Mouse (Mus musculus) intestine, embryonic 14.5 days (tissue): ENCODE data around the gene Kndc1. TPM values are rescaled to one million over a fixed set of nuclear protein-coding genes. Genes with fewer than 3 reads are reported as not detected.

Experiments
- ATAC-seq: fragments of 200-750 bp; cut with Nextera tagmentation; replicated peaks from 2 replicates; pipeline ENCODE4 v1.8.0; 2017; ENCODE audit warnings: low read depth, moderate number of reproducible peaks, moderate TSS enrichment, moderate library complexity; ENCODE audit not compliant: low FRiP score, low TSS enrichment
- DNase-seq: peaks from one replicate; pipeline ENCODE4 v3.0.0-alpha.2; 2018; ENCODE audit warnings: low spot score
- H3K27ac ChIP-seq: fragments of 300-500 bp; sonication (generic); 2 replicates; pipeline ENCODE4 v1.5.1; 2014; ENCODE audit warnings: low read depth, mild to moderate bottlenecking, control low read depth
- H3K27me3 ChIP-seq: fragments of 300-500 bp; sonication (generic); replicated peaks from 2 replicates; pipeline ENCODE4 v1.6.1; 2014; ENCODE audit warnings: low read length, control low read depth; ENCODE audit not compliant: control insufficient read depth, insufficient read depth
- H3K36me3 ChIP-seq: fragments of 300-500 bp; sonication (generic); 2 replicates; pipeline ENCODE4 v1.6.1; 2014; ENCODE audit warnings: low read length, control low read depth; ENCODE audit not compliant: control insufficient read depth, insufficient read depth
- H3K4me1 ChIP-seq: fragments of 300-500 bp; sonication (generic); replicated peaks from 2 replicates; pipeline ENCODE4 v1.6.1; 2014; ENCODE audit warnings: low read length, control low read depth, mixed read lengths; ENCODE audit not compliant: control insufficient read depth, insufficient read depth
- H3K4me2 ChIP-seq: fragments of 300-500 bp; sonication (generic); 2 replicates; pipeline ENCODE4 v1.6.1; 2014; ENCODE audit warnings: low read length
- H3K4me3 ChIP-seq: fragments of 300-500 bp; sonication (generic); 2 replicates; pipeline ENCODE4 v1.5.1; 2014; ENCODE audit warnings: low read depth, low read length, control low read depth, mixed read lengths
- H3K9ac ChIP-seq: fragments of 300-500 bp; sonication (generic); 2 replicates; pipeline ENCODE4 v1.6.1; 2014; ENCODE audit warnings: mild to moderate bottlenecking, low read length
- H3K9me3 ChIP-seq: fragments of 300-500 bp; sonication (generic); 2 replicates; pipeline ENCODE4 v1.6.1; 2016; ENCODE audit warnings: low read length, control low read depth; ENCODE audit not compliant: control insufficient read depth
- WGBS: fragments of 180-500 bp; shearing (Covaris S2); extraction: QIAGEN DNeasy Blood & Tissue Kit; methylation state at CpG from one replicate; pipeline ENCODE4 v1.1.7; 2014; 5-methylcytosine and 5-hydroxymethylcytosine counted together
- polyA plus RNA-seq: library from polyadenylated mRNA; unstranded; fragments of >200 nt; fragmentation: Nextera tagmentation; extraction: Ambion mirVana; gene quantifications from 2 replicates; pipeline ENCODE4 v1.2.1, GENCODE M21; 2014

Gene Kndc1
- polyA plus RNA-seq, 1 experiment from 2014 or later: 0.20 TPM

- H3K4me3 ChIP-seq: no peak overlapping the region
- no peaks in the 10 kb centered on the region for H3K9me3 ChIP-seq
- peaks cover 12% of the 10 kb centered on the region for H3K27me3 ChIP-seq
- WGBS: 46% methylated on average over 11 of the region's 11 CpGs
- peaks cover 17% of the 10 kb centered on the region for H3K4me1 ChIP-seq
- H3K27ac ChIP-seq: no peak overlapping the region
- DNase-seq: no peak
- H3K36me3 ChIP-seq: no peaks in the 10 kb centered on the region
- no peak overlapping the region for H3K4me2 ChIP-seq
- no peak for ATAC-seq
- H3K9ac ChIP-seq: no peak overlapping the region
Measured at GRCm38 (mm10) chr7:139910204-139910835, 15.8 kb downstream of the Kndc1 start.

GRCm38 (mm10) chr7:139914141-139915047 lies 19.9 kb downstream of the Kndc1 start:
- H3K36me3 ChIP-seq: no peaks in the 10 kb centered on the region
- ATAC-seq (peak; percentile 74; the same call in 1 of the 2 replicates), DNase-seq (no peak)
- peaks cover 15% of the 10 kb centered on the region for H3K4me1 ChIP-seq
- H3K9ac ChIP-seq: no peak overlapping the region
- peaks cover 12% of the 10 kb centered on the region for H3K27me3 ChIP-seq
- WGBS: 12% methylated on average over 29 of the region's 29 CpGs
- peak overlapping the region; percentile 40 for H3K4me3 ChIP-seq
- H3K27ac ChIP-seq: no peak overlapping the region
- peak overlapping the region; percentile 55 for H3K4me2 ChIP-seq
- H3K9me3 ChIP-seq: no peaks in the 10 kb centered on the region

GRCm38 (mm10) chr7:139915646-139916257 lies 21.3 kb downstream of the Kndc1 start:
- H3K4me3 ChIP-seq: peak overlapping the region; percentile 6; the same call in 1 of the 2 replicates
- 7% methylated on average over 14 of the region's 14 CpGs for WGBS
- no peak overlapping the region for H3K27ac ChIP-seq
- H3K4me2 ChIP-seq: peak overlapping the region; percentile 20; the same call in 1 of the 2 replicates
- peak; percentile 52 for DNase-seq
- H3K27me3 ChIP-seq: peaks cover 12% of the 10 kb centered on the region
- no peaks in the 10 kb centered on the region for H3K9me3 ChIP-seq
- H3K36me3 ChIP-seq: no peaks in the 10 kb centered on the region
- peaks cover 9% of the 10 kb centered on the region; the same call in 1 of the 2 replicates for H3K4me1 ChIP-seq
- ATAC-seq: no peak
- H3K9ac ChIP-seq: no peak overlapping the region

DNA sequence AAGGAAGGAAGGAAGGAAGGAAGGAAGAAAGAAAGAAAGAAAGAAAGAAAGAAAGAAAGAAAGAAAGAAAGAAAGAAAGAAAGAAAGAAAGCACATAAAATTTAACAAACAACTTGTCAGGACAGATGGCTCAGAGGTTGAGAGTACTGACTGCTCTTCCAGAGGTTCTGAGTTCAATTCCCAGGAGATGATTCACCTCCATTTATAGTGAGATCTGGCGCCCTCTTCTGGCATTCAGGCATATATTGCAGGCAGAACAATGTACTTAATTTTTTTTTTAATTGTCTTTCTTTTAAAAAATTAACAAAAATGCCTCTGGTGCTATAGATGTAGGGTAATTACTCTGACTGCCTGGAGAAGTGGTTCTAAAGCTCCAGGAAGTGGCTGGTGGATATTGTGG lies 21.8 kb downstream of the Kndc1 start:
- Histone ChIP-seq H3K9me3 (no peaks in the 10 kb centered on the region), H3K4me1 (peaks cover 9% of the 10 kb centered on the region; the same call in 1 of the 2 replicates), H3K4me2 (no peak overlapping the region), H3K4me3 (no peak overlapping the region), H3K27me3 (peaks cover 12% of the 10 kb centered on the region), H3K9ac (no peak overlapping the region), H3K27ac (no peak overlapping the region), H3K36me3 (no peaks in the 10 kb centered on the region)
- ATAC-seq: no peak
- DNase-seq: no peak
- 0% methylated on average over 1 of the region's 1 CpGs for WGBS

DNA sequence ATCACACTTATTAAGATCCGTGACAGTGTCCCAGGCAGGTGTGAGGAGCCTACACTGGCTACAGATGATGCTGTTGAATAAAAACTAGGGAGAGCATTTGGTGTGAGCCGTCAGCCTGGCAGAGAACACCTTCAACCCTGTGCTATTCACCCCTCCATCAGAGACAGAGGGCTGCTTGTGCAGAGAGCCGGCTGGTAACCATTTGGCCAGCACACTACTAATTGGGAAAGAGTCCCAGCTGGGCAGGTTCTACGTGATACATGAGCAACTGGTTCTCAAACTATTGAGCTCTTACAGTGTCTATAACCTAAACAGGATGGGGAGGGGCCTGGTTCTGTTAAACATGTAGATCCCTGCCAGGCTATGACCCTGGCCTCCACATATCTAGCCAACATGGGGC lies 23.8 kb downstream of the Kndc1 start:
- H3K36me3 ChIP-seq: no peaks in the 10 kb centered on the region
- WGBS: 63% methylated on average over 4 of the region's 4 CpGs
- no peak overlapping the region for H3K9ac ChIP-seq
- DNase-seq (no peak), ATAC-seq (no peak)
- no peaks in the 10 kb centered on the region for H3K9me3 ChIP-seq
- H3K4me1 ChIP-seq: peaks cover 9% of the 10 kb centered on the region; the same call in 1 of the 2 replicates
- H3K4me2 ChIP-seq: no peak overlapping the region
- no peak overlapping the region for H3K4me3 ChIP-seq
- H3K27ac ChIP-seq: no peak overlapping the region
- peaks cover 10% of the 10 kb centered on the region for H3K27me3 ChIP-seq

- H3K4me2 ChIP-seq: no peak overlapping the region
- no peaks in the 10 kb centered on the region for H3K9me3 ChIP-seq
- no peaks in the 10 kb centered on the region for H3K4me1 ChIP-seq
- no peak for ATAC-seq
- H3K4me3 ChIP-seq: no peak overlapping the region
- H3K9ac ChIP-seq: no peak overlapping the region
- 19% methylated on average over 11 of the region's 11 CpGs for WGBS
- H3K27ac ChIP-seq: no peak overlapping the region
- DNase-seq: peak; percentile 74
- H3K27me3 ChIP-seq: no peaks in the 10 kb centered on the region
- H3K36me3 ChIP-seq: no peaks in the 10 kb centered on the region
Measured at GRCm38 (mm10) chr7:139930732-139931131, 36.2 kb downstream of the Kndc1 start.

- peaks cover 6% of the 10 kb centered on the region; the same call in 1 of the 2 replicates for H3K27me3 ChIP-seq
- no peak overlapping the region for H3K27ac ChIP-seq
- no peak overlapping the region for H3K4me3 ChIP-seq
- H3K4me1 ChIP-seq: no peaks in the 10 kb centered on the region
- no peaks in the 10 kb centered on the region for H3K36me3 ChIP-seq
- 81% methylated on average over 10 of the region's 10 CpGs for WGBS
- no peak overlapping the region for H3K9ac ChIP-seq
- H3K9me3 ChIP-seq: no peaks in the 10 kb centered on the region
- ATAC-seq (no peak), DNase-seq (no peak)
- H3K4me2 ChIP-seq: no peak overlapping the region
Measured at GRCm38 (mm10) chr7:139936705-139937104, 42.2 kb downstream of the Kndc1 start.

DNA sequence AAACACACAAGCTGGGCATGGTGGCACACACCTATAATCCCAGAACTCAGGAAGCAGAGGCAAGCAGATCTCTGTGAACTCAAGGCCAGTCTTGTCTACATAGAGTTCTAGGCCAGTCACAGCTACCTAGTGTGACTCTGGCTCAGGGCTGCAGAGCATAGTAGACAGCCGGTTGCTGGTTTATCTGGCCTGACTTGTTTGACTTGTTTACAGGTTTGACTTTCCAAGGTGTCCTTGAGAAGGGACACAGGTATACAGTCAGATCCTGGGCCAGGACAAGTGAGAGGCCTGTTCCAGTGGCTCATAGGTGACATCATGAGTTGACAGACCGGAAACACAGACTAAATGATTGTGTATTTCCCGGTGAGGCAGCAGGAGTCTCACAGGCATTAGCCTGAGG lies 42.6 kb downstream of the Kndc1 start:
- 67% methylated on average over 3 of the region's 3 CpGs for WGBS
- Histone ChIP-seq H3K27ac (no peak overlapping the region), H3K27me3 (peaks cover 10% of the 10 kb centered on the region), H3K9ac (no peak overlapping the region), H3K9me3 (no peaks in the 10 kb centered on the region), H3K4me1 (no peaks in the 10 kb centered on the region), H3K4me3 (no peak overlapping the region), H3K4me2 (no peak overlapping the region), H3K36me3 (no peaks in the 10 kb centered on the region)
- ATAC-seq (0 out of 2 replicates have a peak, but pooled peaks have one; percentile 32), DNase-seq (no peak)
